Mouse (Mus musculus): ENCODE data around the gene Padi2. TPM values are rescaled to one million over a fixed set of nuclear protein-coding genes. Genes with fewer than 3 reads are reported as not detected.
A peak's percentile ranks its signal among the peaks of the same experiment; 100 is the strongest.

The Padi2 gene
- polyA plus RNA-seq, 1 experiment, result 2.4 TPM

DNA sequence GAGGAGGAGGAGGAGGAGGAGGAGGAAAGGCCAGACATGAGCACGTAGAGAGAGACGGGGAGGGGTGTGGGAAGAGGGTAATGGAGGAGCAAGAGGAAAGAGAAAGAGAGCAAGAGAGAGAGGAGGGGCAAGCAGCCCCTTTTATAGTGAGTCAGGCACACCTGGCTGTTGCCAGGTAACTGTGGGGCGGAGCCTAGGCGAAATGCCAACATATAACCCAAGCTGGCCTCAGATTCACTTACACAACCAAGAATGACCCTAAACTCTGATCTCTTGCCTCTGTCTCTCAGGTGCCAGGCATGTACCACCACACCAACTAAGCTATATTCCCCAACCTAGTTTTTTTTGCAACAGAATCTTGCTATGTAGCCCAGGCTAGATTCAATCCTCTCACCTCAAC is 76.7 kb downstream of the Padi2 start:
- Histone ChIP-seq H3K4me3 (replicated peaks) (no peak overlapping the region), H3K4me1 (ENCODE audit: control insufficient read depth) (peaks cover 31% of the 10 kb centered on the region), H3K27me3 (ENCODE audit: control insufficient read depth) (no peaks in the 10 kb centered on the region), H3K9me3 (ENCODE audit: control insufficient read depth, low read length) (peaks cover 6% of the 10 kb centered on the region), H3K36me3 (ENCODE audit: control insufficient read depth) (peaks cover 19% of the 10 kb centered on the region)
- no peak for TF ChIP-seq GATA1 (IDR thresholded peaks at IDR 0.05; ENCODE audit: low read length)
- no peak for TF ChIP-seq TAL1 (IDR thresholded peaks at IDR 0.05; ENCODE audit: low read length)

DNA sequence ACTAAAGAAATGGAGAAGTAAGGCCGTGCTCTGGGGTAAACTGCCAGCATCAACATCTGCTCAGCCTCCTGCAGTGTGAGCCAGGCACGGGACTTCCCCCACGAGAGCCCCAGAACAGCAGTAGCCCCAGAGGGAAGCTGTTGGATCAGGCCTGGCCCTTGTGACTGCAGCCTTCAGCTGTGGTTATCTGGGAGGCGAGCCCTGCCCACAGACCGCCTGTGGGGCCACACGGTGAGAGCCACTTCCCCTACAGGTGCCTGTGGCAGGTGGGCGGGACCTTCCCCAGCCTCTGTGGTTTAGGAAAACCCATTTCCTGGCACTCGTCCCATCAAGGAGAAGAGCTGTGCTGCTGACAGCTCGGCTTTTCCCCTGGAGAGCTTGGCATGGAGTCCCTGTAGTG is 77.3 kb downstream of the Padi2 start:
- Histone ChIP-seq H3K27me3 (ENCODE audit: control insufficient read depth) (no peaks in the 10 kb centered on the region), H3K4me1 (ENCODE audit: control insufficient read depth) (peaks cover 26% of the 10 kb centered on the region), H3K36me3 (ENCODE audit: control insufficient read depth) (peaks cover 14% of the 10 kb centered on the region), H3K4me3 (replicated peaks) (no peak overlapping the region), H3K9me3 (ENCODE audit: control insufficient read depth, low read length) (peaks cover 6% of the 10 kb centered on the region)
- TF ChIP-seq TAL1 (IDR thresholded peaks at IDR 0.05; ENCODE audit: low read length), result no peak
- no peak for TF ChIP-seq GATA1 (IDR thresholded peaks at IDR 0.05; ENCODE audit: low read length)

DNA sequence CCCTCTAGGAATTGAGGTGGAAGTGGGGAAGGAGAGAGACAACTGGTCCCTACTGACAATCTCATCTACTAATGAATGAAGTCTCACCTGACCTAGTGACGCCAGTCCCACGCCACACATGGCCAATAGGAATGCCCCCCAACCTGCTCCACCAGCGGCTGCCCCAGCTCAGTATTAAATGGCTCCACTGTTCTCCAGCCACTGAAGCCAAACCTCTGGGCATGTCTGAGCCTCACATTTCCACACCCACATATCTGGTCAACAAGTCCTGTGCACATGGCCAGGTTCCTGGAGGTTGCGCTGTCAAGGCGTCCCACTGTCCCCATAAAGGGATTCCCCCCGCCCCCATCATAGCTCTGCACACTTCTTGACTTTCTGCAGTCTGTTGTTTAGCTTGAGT is 78.4 kb downstream of the Padi2 start:
- Histone ChIP-seq H3K36me3 (ENCODE audit: control insufficient read depth) (peaks cover 4% of the 10 kb centered on the region), H3K4me1 (ENCODE audit: control insufficient read depth) (peaks cover 33% of the 10 kb centered on the region), H3K4me3 (replicated peaks) (no peak overlapping the region), H3K9me3 (ENCODE audit: control insufficient read depth, low read length) (peaks cover 6% of the 10 kb centered on the region), H3K27me3 (ENCODE audit: control insufficient read depth) (no peaks in the 10 kb centered on the region)
- no peak for TF ChIP-seq GATA1 (IDR thresholded peaks at IDR 0.05; ENCODE audit: low read length)
- no peak for TF ChIP-seq TAL1 (IDR thresholded peaks at IDR 0.05; ENCODE audit: low read length)

DNA sequence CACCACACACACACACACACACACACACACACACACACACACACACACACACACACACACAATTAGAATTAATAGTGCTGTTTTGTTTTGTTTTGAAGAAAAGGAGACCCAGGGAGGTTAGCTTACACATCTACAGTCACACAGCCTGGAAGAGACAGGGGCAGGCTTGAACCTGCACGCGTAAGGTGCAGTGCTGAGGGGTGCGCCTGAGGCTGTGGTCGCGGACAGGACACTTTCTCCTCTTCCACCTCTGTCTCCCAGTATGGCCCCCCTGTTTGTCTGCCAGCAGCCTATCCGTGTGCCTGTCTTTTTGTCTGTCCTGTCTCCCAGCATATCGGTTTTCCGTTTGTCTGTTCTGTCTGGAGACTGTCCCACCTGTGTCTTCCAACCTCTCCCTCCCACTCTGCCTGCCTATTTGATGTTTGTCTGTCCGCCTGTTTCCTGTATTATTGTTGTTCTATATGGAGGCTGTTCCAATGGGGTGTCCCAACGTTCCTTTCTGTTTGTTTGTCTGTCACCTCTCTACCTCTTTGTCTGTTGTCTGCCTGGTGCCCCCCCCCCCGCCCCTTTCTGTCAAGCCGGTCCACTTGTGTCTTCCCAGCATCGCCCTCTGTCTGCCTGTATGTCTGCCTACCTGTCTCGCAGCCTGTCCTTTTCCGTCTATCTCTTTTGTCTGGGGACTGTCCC is 80.0 kb downstream of the Padi2 start:
- peaks cover 4% of the 10 kb centered on the region for H3K9me3 ChIP-seq (ENCODE audit: control insufficient read depth, low read length)
- H3K4me1 ChIP-seq (ENCODE audit: control insufficient read depth), result peaks cover 34% of the 10 kb centered on the region
- H3K4me3 ChIP-seq (replicated peaks), result peak overlapping the region; percentile 80
- TF ChIP-seq GATA1 (IDR thresholded peaks at IDR 0.05; ENCODE audit: low read length) (no peak), TAL1 (IDR thresholded peaks at IDR 0.05; ENCODE audit: low read length) (no peak)
- no peaks in the 10 kb centered on the region; the same call in 1 of the 2 replicates for H3K36me3 ChIP-seq (ENCODE audit: control insufficient read depth)
- H3K27me3 ChIP-seq (ENCODE audit: control insufficient read depth), result no peaks in the 10 kb centered on the region

DNA sequence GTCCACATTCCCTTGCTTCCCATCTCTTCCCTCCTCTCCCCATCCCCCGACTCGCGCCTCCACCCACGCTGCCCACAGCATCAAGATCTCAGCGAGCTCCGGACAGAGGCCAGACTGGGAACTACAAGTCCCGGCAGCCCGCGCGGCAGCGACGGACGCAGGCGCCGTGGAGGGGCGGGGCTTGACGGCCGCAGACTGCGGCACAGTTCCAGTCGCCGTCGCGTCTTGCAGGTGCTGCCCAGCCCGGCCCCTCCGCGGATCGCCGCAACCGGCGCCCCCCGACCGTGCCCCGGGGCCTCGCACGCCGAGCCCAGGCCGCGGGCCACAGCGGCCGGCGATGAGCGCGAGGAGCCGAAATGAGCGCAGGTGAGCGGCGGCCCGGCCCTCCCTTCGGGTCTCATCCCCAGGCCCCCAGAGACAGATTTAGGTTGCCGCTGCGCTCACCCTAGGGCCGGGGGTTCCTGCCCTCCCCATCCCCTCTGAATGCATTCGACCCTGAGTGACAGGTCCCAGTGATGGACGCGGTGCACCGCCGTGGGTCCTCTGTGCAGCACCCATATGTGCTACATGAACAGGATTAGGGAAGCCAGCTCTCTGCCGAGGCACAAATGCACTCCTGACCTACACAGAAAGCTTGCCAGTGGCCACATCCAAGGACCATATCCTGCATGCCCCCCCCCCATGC is 80.7 kb downstream of the Padi2 start, which contains the start of gene Atp13a2:
Atp13a2 (plus strand) TSS at position 163 of the 685 bp plus-strand sequence.
- Histone ChIP-seq H3K4me1 (ENCODE audit: control insufficient read depth) (peaks cover 38% of the 10 kb centered on the region), H3K4me3 (replicated peaks) (peak within 1 kb of the TSS; percentile 80), H3K36me3 (ENCODE audit: control insufficient read depth) (no peaks in the 10 kb centered on the region; the same call in 1 of the 2 replicates), H3K27me3 (ENCODE audit: control insufficient read depth) (no peaks in the 10 kb centered on the region), H3K9me3 (ENCODE audit: control insufficient read depth, low read length) (no peaks in the 10 kb centered on the region)
- TF ChIP-seq GATA1 (IDR thresholded peaks at IDR 0.05; ENCODE audit: low read length) (no peak), TAL1 (IDR thresholded peaks at IDR 0.05; ENCODE audit: low read length) (no peak)

DNA sequence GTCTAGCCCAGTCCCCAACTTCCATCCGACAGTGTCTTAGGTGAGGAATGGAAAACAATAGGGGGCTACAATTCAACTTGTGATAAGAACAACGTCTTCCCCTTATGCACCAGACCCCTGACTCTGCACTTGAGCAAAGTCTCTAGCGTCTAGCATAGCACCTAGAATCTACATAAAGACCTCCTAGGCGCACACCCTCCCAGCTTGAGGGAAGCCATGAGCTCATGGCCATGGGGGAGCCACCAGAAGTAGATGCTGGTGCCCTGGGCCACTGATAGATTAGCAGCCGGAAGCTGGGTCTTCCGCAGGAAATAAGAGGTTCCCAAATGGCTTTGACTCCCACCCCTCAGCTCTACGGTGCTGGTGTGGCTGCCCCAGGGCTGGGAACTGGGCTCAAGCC is 81.3 kb downstream of the Padi2 start:
- TF ChIP-seq TAL1 (IDR thresholded peaks at IDR 0.05; ENCODE audit: low read length) (no peak), GATA1 (IDR thresholded peaks at IDR 0.05; ENCODE audit: low read length) (no peak)
- Histone ChIP-seq H3K27me3 (ENCODE audit: control insufficient read depth) (no peaks in the 10 kb centered on the region), H3K36me3 (ENCODE audit: control insufficient read depth) (peaks cover 3% of the 10 kb centered on the region; the same call in 1 of the 2 replicates), H3K9me3 (ENCODE audit: control insufficient read depth, low read length) (no peaks in the 10 kb centered on the region), H3K4me1 (ENCODE audit: control insufficient read depth) (peaks cover 38% of the 10 kb centered on the region), H3K4me3 (replicated peaks) (peak overlapping the region; percentile 80)

DNA sequence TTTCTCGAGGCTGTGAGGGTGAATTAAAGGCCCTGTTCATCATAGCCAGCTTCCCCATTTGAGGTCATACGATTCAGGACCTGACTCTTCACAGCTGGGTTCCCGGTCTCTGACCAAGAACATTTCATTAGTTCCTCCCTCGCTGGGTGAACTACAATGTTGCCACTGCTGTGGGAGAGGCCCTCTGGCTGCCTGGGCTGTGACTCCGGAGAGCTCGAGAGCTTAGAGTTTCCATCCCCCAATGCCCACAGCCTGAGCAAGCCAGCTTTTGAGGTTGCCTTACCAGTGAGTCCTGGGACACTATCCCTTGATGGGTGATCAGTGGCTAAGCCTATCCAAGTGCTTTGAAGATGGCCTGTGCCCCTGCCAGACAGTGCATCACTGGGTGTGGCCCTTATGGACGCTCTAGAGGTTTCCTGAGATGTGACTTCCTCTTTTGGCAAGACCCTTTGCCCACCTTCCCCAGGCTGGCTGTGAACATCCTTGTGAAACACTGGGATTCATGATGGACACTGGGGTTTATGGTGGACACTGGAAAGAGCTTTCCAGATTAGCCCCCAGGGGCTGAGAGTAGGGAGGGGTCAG is 82.7 kb downstream of the Padi2 start:
- Histone ChIP-seq H3K27me3 (ENCODE audit: control insufficient read depth) (no peaks in the 10 kb centered on the region), H3K36me3 (ENCODE audit: control insufficient read depth) (peaks cover 7% of the 10 kb centered on the region), H3K4me3 (replicated peaks) (no peak overlapping the region), H3K4me1 (ENCODE audit: control insufficient read depth) (peaks cover 31% of the 10 kb centered on the region), H3K9me3 (ENCODE audit: control insufficient read depth, low read length) (no peaks in the 10 kb centered on the region)
- TF ChIP-seq TAL1 (IDR thresholded peaks at IDR 0.05; ENCODE audit: low read length) (no peak), GATA1 (IDR thresholded peaks at IDR 0.05; ENCODE audit: low read length) (no peak)

DNA sequence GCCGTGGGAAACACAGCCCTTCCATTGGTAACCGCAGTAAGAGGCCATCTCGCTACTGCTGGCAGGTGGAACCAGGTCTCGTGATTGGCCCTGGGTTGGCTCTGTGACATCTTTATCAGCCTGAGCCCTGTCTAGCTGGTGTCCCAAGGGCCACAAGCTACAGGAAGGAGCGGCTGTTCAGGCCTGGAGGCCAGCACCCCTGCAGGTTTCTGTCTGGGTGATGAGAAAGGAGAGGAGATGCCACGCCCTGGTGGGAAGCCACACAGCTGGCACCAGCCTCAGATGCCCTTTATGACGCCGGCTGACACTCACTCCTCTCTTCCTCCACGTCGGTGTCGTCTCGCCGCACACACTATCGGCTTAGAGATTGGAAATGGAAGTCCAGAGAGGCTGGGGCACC is 83.3 kb downstream of the Padi2 start:
- Histone ChIP-seq H3K9me3 (ENCODE audit: control insufficient read depth, low read length) (no peaks in the 10 kb centered on the region), H3K4me1 (ENCODE audit: control insufficient read depth) (peaks cover 31% of the 10 kb centered on the region), H3K4me3 (replicated peaks) (no peak overlapping the region), H3K36me3 (ENCODE audit: control insufficient read depth) (peaks cover 14% of the 10 kb centered on the region), H3K27me3 (ENCODE audit: control insufficient read depth) (no peaks in the 10 kb centered on the region)
- TF ChIP-seq TAL1 (IDR thresholded peaks at IDR 0.05; ENCODE audit: low read length) (no peak), GATA1 (IDR thresholded peaks at IDR 0.05; ENCODE audit: low read length) (no peak)

DNA sequence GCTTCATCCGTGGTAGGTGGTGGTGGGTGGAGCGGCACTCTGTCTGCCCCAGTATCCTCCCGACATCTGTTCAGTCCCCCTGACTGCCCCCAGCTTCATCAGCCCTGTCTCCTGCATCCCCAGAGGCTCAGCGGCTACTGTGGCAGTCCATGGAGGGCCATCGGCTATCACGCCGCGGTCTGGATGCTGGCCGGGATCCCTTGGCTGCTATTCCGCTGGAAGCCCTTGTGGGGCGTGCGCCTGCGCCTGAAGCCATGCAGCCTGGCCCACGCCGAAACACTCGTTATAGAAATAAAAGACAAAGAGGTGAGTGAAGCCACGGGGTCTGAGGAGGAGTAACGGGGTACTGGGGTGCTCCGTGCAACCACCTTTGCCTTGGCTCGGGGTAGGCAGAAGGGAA is 86.1 kb downstream of the Padi2 start:
- H3K4me3 ChIP-seq (replicated peaks), result no peak overlapping the region
- H3K27me3 ChIP-seq (ENCODE audit: control insufficient read depth), result no peaks in the 10 kb centered on the region
- TF ChIP-seq TAL1 (IDR thresholded peaks at IDR 0.05; ENCODE audit: low read length), result no peak
- no peak for TF ChIP-seq GATA1 (IDR thresholded peaks at IDR 0.05; ENCODE audit: low read length)
- H3K36me3 ChIP-seq (ENCODE audit: control insufficient read depth), result peaks cover 36% of the 10 kb centered on the region
- peaks cover 28% of the 10 kb centered on the region for H3K4me1 ChIP-seq (ENCODE audit: control insufficient read depth)
- H3K9me3 ChIP-seq (ENCODE audit: control insufficient read depth, low read length), result no peaks in the 10 kb centered on the region
